In genomic region chr3:122295511-122295910, GRCm38 (mm10) we compare ENCODE assay signal across 8 mouse cellular contexts. TPM values are rescaled to one million over a fixed set of nuclear protein-coding genes. Genes with fewer than 3 reads are reported as not detected.
DNase-seq lines count a peak whose midpoint lies in the region; ATAC-seq and TF ChIP-seq lines count a peak whose summit lies in the region.
"Had no signal": no experiment of that assay in that cellular context is flagged by ENCODE, and none has a peak within 500 bp of the region (broad histone marks: within the 10 kb centered on the region; RNA-seq: fewer than 3 reads in every experiment).

No protein-coding gene starts in this region.

- TF ChIP-seq POLR2A in small intestine, adult 2 months (IDR thresholded peaks at IDR 0.05; ENCODE audit: low read depth, low read length): no peak

- H3K27me3 ChIP-seq in C2C12 (ENCODE audit: control insufficient read depth, insufficient read depth, insufficient read length): no peaks in the 10 kb centered on the region
- H3K27me3 ChIP-seq in small intestine, adult 2 months (ENCODE audit: control insufficient read depth, insufficient read depth, low read length): no peaks in the 10 kb centered on the region
- H3K27me3 ChIP-seq: heart, embryonic 15.5 days had no signal

- peaks cover 3% of the 10 kb centered on the region; the same call in 1 of the 2 replicates for H3K4me1 ChIP-seq in small intestine, adult 2 months (ENCODE audit: control insufficient read depth, insufficient read depth, insufficient read length, low read length)

- intact Hi-C loops in gastrocnemius, adult 2 months (cut with DNase I): loop anchor here (5.0 kb wide), 2 partner anchors 172 to 342 kb away; no protein-coding TSS in a partner anchor
- intact Hi-C loops in left cerebral cortex, postnatal 25 days (cut with DNase I): loop anchor here (1.0 kb wide), 1 partner anchor 343 kb away; no protein-coding TSS in a partner anchor

- peak; percentile 75 for ATAC-seq in megakaryocyte-erythroid progenitor cell, adult 5-6 weeks (replicated peaks; ENCODE audit: low FRiP score, low TSS enrichment, poor library complexity, severe bottlenecking)

- 17% methylated on average over 5 of the region's 5 CpGs for WGBS in small intestine, adult 2 months

- peak; percentile 89 for DNase-seq in 416B (ENCODE audit: low read depth)
- DNase-seq in c-Kit-positive CD71-positive TER-119-negative erythroid progenitor cells, embryonic 14.5 days (ENCODE audit: low read depth): peak; percentile 63
- DNase-seq in gastrocnemius, adult 2 months: peak; percentile 63
- DNase-seq in left cerebral cortex, postnatal 25 days (ENCODE audit: low spot score in 2 of 2): peak; percentile 60 to 84

- no peaks in the 10 kb centered on the region for H3K79me2 ChIP-seq in C2C12 (ENCODE audit: control insufficient read depth, insufficient read depth)

- peak; percentile 70 for TF ChIP-seq CTCF in C2C12 (IDR thresholded peaks at IDR 0.05; ENCODE audit: control insufficient read depth, insufficient read depth, insufficient read length)
- peak; percentile 69 for TF ChIP-seq CTCF in gastrocnemius, adult 2 months (IDR thresholded peaks at IDR 0.05)
- peak; percentile 73; the same call in 1 of the 2 replicates for TF ChIP-seq CTCF in small intestine, adult 2 months (IDR thresholded peaks at IDR 0.05; ENCODE audit: extremely low read depth, insufficient read length, insufficient replicate concordance, low read depth, low read length)

- no peak overlapping the region for H3ac ChIP-seq in C2C12 (ENCODE audit: control insufficient read depth, insufficient read length, low read depth)

- H3K79me3 ChIP-seq in C2C12 (ENCODE audit: low read depth): no peaks in the 10 kb centered on the region

- H3K36me3 ChIP-seq in C2C12 (ENCODE audit: control insufficient read depth, insufficient read depth): no peaks in the 10 kb centered on the region
- H3K36me3 ChIP-seq in small intestine, adult 2 months (ENCODE audit: control insufficient read depth, insufficient read depth, low read length): no peaks in the 10 kb centered on the region
- H3K36me3 ChIP-seq: heart, embryonic 15.5 days had no signal

- peak overlapping the region; percentile 29 for H3K27ac ChIP-seq in gastrocnemius, adult 2 months
- no peak overlapping the region for H3K27ac ChIP-seq in small intestine, adult 2 months (ENCODE audit: insufficient read depth, low read depth, low read length)
- H3K27ac ChIP-seq: heart, embryonic 15.5 days had no signal

- no peak overlapping the region for H3K4me3 ChIP-seq in C2C12 (ENCODE audit: insufficient read depth, poor library complexity, severe bottlenecking)
- H3K4me3 ChIP-seq in gastrocnemius, adult 2 months: no peak overlapping the region
- H3K4me3 ChIP-seq in small intestine, adult 2 months (ENCODE audit: low read depth, low read length): no peak overlapping the region
- H3K4me3 ChIP-seq: heart, embryonic 15.5 days had no signal

TF ChIP-seq in C2C12, 6 proteins besides CTCF, POLR2A, EP300 and RAD21:
- no peak for TF ChIP-seq CEBPB (IDR thresholded peaks at IDR 0.05; ENCODE audit: low read depth)
- TF ChIP-seq MAX (IDR thresholded peaks at IDR 0.05): peak; percentile 27

RNA-seq across cellular contexts. Expression of gene Bcar3, which starts 1.6 kb away (rescaled TPM):
- polyA plus RNA-seq in C2C12 (2012; fragmentation: generic; extraction: Trizol): 34.9 TPM
- 1 to 10 TPM; 4.9 to 5.2 TPM for total RNA-seq in gastrocnemius, adult 2 months (2021)
- total RNA-seq in left cerebral cortex, postnatal 25 days (2021): 10 to 100 TPM; 16.1 TPM
- 0.84 TPM in 1 of 2 replicates, not detected in the other for total RNA-seq in megakaryocyte-erythroid progenitor cell, adult 5-6 weeks (2014; fragmentation: Nextera tagmentation)
- total RNA-seq in megakaryocyte-erythroid progenitor cell, adult 5-6 weeks (2017): not detected in 2 replicates
- 23.8 and 93.8 TPM in 2 replicates for polyA plus RNA-seq in small intestine, adult 2 months (2012; rRNA removed)

RNA-seq across cellular contexts. Expression of gene Dnttip2, which starts 21.3 kb away (rescaled TPM):
- polyA plus RNA-seq in C2C12 (2012; fragmentation: generic; extraction: Trizol): 18.7 TPM
- 10 to 100 TPM; 24.9 to 33.9 TPM for total RNA-seq in gastrocnemius, adult 2 months (2021)
- 10 to 100 TPM; 27.1 to 30.3 TPM for total RNA-seq in left cerebral cortex, postnatal 25 days (2021)
- 87.8 and 97.9 TPM in 2 replicates for total RNA-seq in megakaryocyte-erythroid progenitor cell, adult 5-6 weeks (2014; fragmentation: Nextera tagmentation)
- total RNA-seq in megakaryocyte-erythroid progenitor cell, adult 5-6 weeks (2017): 179 and 194 TPM in 2 replicates
- polyA plus RNA-seq in small intestine, adult 2 months (2012; rRNA removed): 1.2 and 2.7 TPM in 2 replicates

RNA-seq across cellular contexts. Expression of gene Gclm, which starts 50.2 kb away (rescaled TPM):
- 84.0 TPM for polyA plus RNA-seq in C2C12 (2012; fragmentation: generic; extraction: Trizol)
- total RNA-seq in gastrocnemius, adult 2 months (2021): 10 to 100 TPM; 34.3 to 48.7 TPM
- total RNA-seq in left cerebral cortex, postnatal 25 days (2021): 10 to 100 TPM; 62.6 to 79.5 TPM
- 293 and 359 TPM in 2 replicates for total RNA-seq in megakaryocyte-erythroid progenitor cell, adult 5-6 weeks (2014; fragmentation: Nextera tagmentation)
- 158 and 161 TPM in 2 replicates for total RNA-seq in megakaryocyte-erythroid progenitor cell, adult 5-6 weeks (2017)
- 155 and 443 TPM in 2 replicates for polyA plus RNA-seq in small intestine, adult 2 months (2012; rRNA removed)
